Mouse (Mus musculus): ENCODE data around the gene Shank3.

DNA sequence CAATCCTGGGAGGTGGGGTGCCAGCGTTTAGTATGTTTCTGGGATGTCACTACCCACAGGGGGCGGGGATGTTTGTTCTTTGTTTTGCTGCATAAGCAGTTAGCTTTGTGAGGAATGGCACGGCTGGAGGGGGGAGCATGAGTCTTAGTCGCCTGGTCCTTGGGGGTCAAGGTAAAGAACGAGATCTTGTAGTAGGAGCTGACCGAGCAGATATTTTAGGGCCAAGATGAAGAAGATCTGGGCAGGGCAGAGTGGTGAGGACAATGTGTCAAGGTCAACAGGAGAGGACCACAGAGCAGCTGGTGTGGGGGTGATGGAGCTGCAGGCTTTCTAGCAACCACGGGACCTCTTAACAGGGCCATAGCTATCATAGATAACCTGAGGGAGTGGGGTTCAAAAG, 28.0 kb downstream of the Shank3 start:
- TF ChIP-seq CTCF (IDR thresholded peaks at IDR 0.05; ENCODE audit: extremely low read depth, insufficient read length, insufficient replicate concordance, low read depth, low read length), result no peak
- TF ChIP-seq POLR2A (IDR thresholded peaks at IDR 0.05; ENCODE audit: low read depth, low read length), result no peak
